Mouse (Mus musculus) splenic B cell, adult 2 months (primary cell): ENCODE data around the gene Pbld2.
A peak's percentile ranks its signal among the peaks of the same experiment; 100 is the strongest.

Experiments
- DNase-seq: peaks from one replicate; pipeline ENCODE4 v3.0.0-alpha.2; 2011; ENCODE audit warnings: low read depth, low spot score
- H3K27me3 ChIP-seq: 2 replicates; pipeline ENCODE4 v1.6.1; 2012; ENCODE audit warnings: mild to moderate bottlenecking, low read length, moderate library complexity, mixed read lengths; ENCODE audit not compliant: control insufficient read depth, poor library complexity, insufficient read depth, severe bottlenecking
- H3K36me3 ChIP-seq: 2 replicates; pipeline ENCODE4 v1.6.1; 2012; ENCODE audit warnings: mild to moderate bottlenecking, low read length, moderate library complexity, mixed read lengths; ENCODE audit not compliant: control insufficient read depth, poor library complexity, insufficient read depth, severe bottlenecking

Gene Pbld2

GRCm38 (mm10) chr10:63014168-63014567, 9.9 kb upstream of the Pbld2 start:
- peaks cover 24% of the 10 kb centered on the region for H3K36me3 ChIP-seq
- DNase-seq = no peak
- no peaks in the 10 kb centered on the region for H3K27me3 ChIP-seq

- H3K36me3 ChIP-seq = peaks cover 3% of the 10 kb centered on the region
- no peaks in the 10 kb centered on the region for H3K27me3 ChIP-seq
- DNase-seq = no peak
Measured at GRCm38 (mm10) chr10:63019304-63019703, 4.8 kb upstream of the Pbld2 start.

- H3K36me3 ChIP-seq = peaks cover 1% of the 10 kb centered on the region
- no peak for DNase-seq
- H3K27me3 ChIP-seq = no peaks in the 10 kb centered on the region
Measured at GRCm38 (mm10) chr10:63021702-63022101, 2.4 kb upstream of the Pbld2 start.

GRCm38 (mm10) chr10:63022541-63023120, 1.5 kb upstream of the Pbld2 start:
- DNase-seq = no peak
- H3K36me3 ChIP-seq = peaks cover 1% of the 10 kb centered on the region; the same call in 1 of the 2 replicates
- H3K27me3 ChIP-seq = no peaks in the 10 kb centered on the region

- peaks cover 1% of the 10 kb centered on the region; the same call in 1 of the 2 replicates for H3K36me3 ChIP-seq
- DNase-seq = peak; percentile 63
- H3K27me3 ChIP-seq = no peaks in the 10 kb centered on the region
Measured at GRCm38 (mm10) chr10:63023121-63023748, 880 bp upstream of the Pbld2 start.

- peaks cover 1% of the 10 kb centered on the region; the same call in 1 of the 2 replicates for H3K36me3 ChIP-seq
- DNase-seq = peak; percentile 60
- no peaks in the 10 kb centered on the region; the same call in 1 of the 2 replicates for H3K27me3 ChIP-seq
Measured at GRCm38 (mm10) chr10:63024580-63024910, 430 bp downstream of the Pbld2 start.

GRCm38 (mm10) chr10:63025016-63025415, 901 bp downstream of the Pbld2 start:
- peak; percentile 72 for DNase-seq
- peaks cover 1% of the 10 kb centered on the region; the same call in 1 of the 2 replicates for H3K36me3 ChIP-seq
- H3K27me3 ChIP-seq = no peaks in the 10 kb centered on the region; the same call in 1 of the 2 replicates

GRCm38 (mm10) chr10:63025491-63026011, 1.4 kb downstream of the Pbld2 start:
- peak; percentile 12 for DNase-seq

GRCm38 (mm10) chr10:63026156-63026794, 2.2 kb downstream of the Pbld2 start:
- H3K27me3 ChIP-seq = no peaks in the 10 kb centered on the region; the same call in 1 of the 2 replicates
- no peak for DNase-seq
- peaks cover 1% of the 10 kb centered on the region; the same call in 1 of the 2 replicates for H3K36me3 ChIP-seq

More at GRCm38 (mm10) chr10:63025491-63026011, 1.4 kb downstream of the Pbld2 start:
- Histone ChIP-seq H3K27me3 (no peaks in the 10 kb centered on the region; the same call in 1 of the 2 replicates), H3K36me3 (peaks cover 1% of the 10 kb centered on the region; the same call in 1 of the 2 replicates)

- Histone ChIP-seq H3K27me3 (no peaks in the 10 kb centered on the region; the same call in 1 of the 2 replicates), H3K36me3 (peaks cover 1% of the 10 kb centered on the region; the same call in 1 of the 2 replicates)
- DNase-seq = no peak
Measured at GRCm38 (mm10) chr10:63026795-63027160, 2.7 kb downstream of the Pbld2 start.

- H3K27me3 ChIP-seq = no peaks in the 10 kb centered on the region; the same call in 1 of the 2 replicates
Measured at GRCm38 (mm10) chr10:63027376-63028161, 3.5 kb downstream of the Pbld2 start.

GRCm38 (mm10) chr10:63028396-63028795, 4.3 kb downstream of the Pbld2 start:
- no peaks in the 10 kb centered on the region; the same call in 1 of the 2 replicates for H3K27me3 ChIP-seq
- DNase-seq = no peak
- peaks cover 1% of the 10 kb centered on the region; the same call in 1 of the 2 replicates for H3K36me3 ChIP-seq

More at GRCm38 (mm10) chr10:63027376-63028161, 3.5 kb downstream of the Pbld2 start:
- peaks cover 1% of the 10 kb centered on the region; the same call in 1 of the 2 replicates for H3K36me3 ChIP-seq
- no peak for DNase-seq

GRCm38 (mm10) chr10:63032267-63032666, 8.2 kb downstream of the Pbld2 start:
- Histone ChIP-seq H3K36me3 (no peaks in the 10 kb centered on the region), H3K27me3 (no peaks in the 10 kb centered on the region; the same call in 1 of the 2 replicates)
- DNase-seq = no peak

- H3K27me3 ChIP-seq = no peaks in the 10 kb centered on the region; the same call in 1 of the 2 replicates
- no peak for DNase-seq
- no peaks in the 10 kb centered on the region for H3K36me3 ChIP-seq
Measured at GRCm38 (mm10) chr10:63032956-63033355, 8.8 kb downstream of the Pbld2 start.
